ENCODE assay signal across 15 mouse cellular contexts in genomic region chr10:10456991-10457390, GRCm38 (mm10). TPM values are rescaled to one million over a fixed set of nuclear protein-coding genes. Genes with fewer than 3 reads are reported as not detected.
A peak's percentile ranks its signal among the peaks of the same experiment; 100 is the strongest.
DNase-seq lines count a peak whose midpoint lies in the region; ATAC-seq lines count a peak whose summit lies in the region.
"Had no signal": no experiment of that assay in that cellular context is flagged by ENCODE, and none has a peak within 500 bp of the region (broad histone marks: within the 10 kb centered on the region; RNA-seq: fewer than 3 reads in every experiment).

No protein-coding gene starts in this region.

- peak overlapping the region; percentile 28 for H3K4me3 ChIP-seq in megakaryocyte, embryonic 14.5 days (replicated peaks)
- no peak overlapping the region for H3K4me3 ChIP-seq in forebrain, embryonic 13.5 days
- H3K4me3 ChIP-seq: embryonic facial prominence, embryonic 10.5 days; forebrain, embryonic 10.5 days; hindbrain, embryonic 10.5 days; limb, embryonic 12.5 days had no signal

- no peaks in the 10 kb centered on the region for H3K9me3 ChIP-seq in megakaryocyte, embryonic 14.5 days
- no peaks in the 10 kb centered on the region for H3K9me3 ChIP-seq in forebrain, embryonic 13.5 days (replicated peaks)
- H3K9me3 ChIP-seq: forebrain, embryonic 10.5 days; hindbrain, embryonic 10.5 days; limb, embryonic 12.5 days had no signal

- DNase-seq in heart, adult 9 months (ENCODE audit: low spot score in 2 of 2): peak; percentile 39 to 42
- DNase-seq in heart, postnatal 25 days (ENCODE audit: low spot score): no peak
- peak; percentile 49 for DNase-seq in adipocyte (ENCODE audit: low spot score)
- DNase-seq in c-Kit-positive CD71-positive TER-119-positive erythroid progenitor cells, embryonic 14.5 days (ENCODE audit: low spot score): no peak
- DNase-seq: kidney, adult 18-20 months; midbrain, embryonic 14.5 days had no signal

- intact Hi-C loops in heart, postnatal 25 days (cut with DNase I): no loop called here

- H3K4me2 ChIP-seq in forebrain, embryonic 13.5 days: no peak overlapping the region
- H3K4me2 ChIP-seq: limb, embryonic 12.5 days had no signal

- H3K27ac ChIP-seq in forebrain, embryonic 13.5 days: no peak overlapping the region
- H3K27ac ChIP-seq: embryonic facial prominence, embryonic 10.5 days; forebrain, embryonic 10.5 days; hindbrain, embryonic 10.5 days; limb, embryonic 12.5 days had no signal

- H3K4me1 ChIP-seq in megakaryocyte, embryonic 14.5 days: peaks cover 19% of the 10 kb centered on the region
- H3K4me1 ChIP-seq in forebrain, embryonic 13.5 days: no peaks in the 10 kb centered on the region
- H3K4me1 ChIP-seq: embryonic facial prominence, embryonic 10.5 days; hindbrain, embryonic 10.5 days; limb, embryonic 12.5 days had no signal

- no peaks in the 10 kb centered on the region for H3K27me3 ChIP-seq in megakaryocyte, embryonic 14.5 days (replicated peaks)
- H3K27me3 ChIP-seq in forebrain, embryonic 13.5 days: no peaks in the 10 kb centered on the region
- H3K27me3 ChIP-seq: CH12.LX; limb, embryonic 12.5 days had no signal

- WGBS in forebrain, embryonic 13.5 days: 92% methylated on average over 5 of the region's 5 CpGs

- no peak overlapping the region for H3K9ac ChIP-seq in forebrain, embryonic 13.5 days
- H3K9ac ChIP-seq: limb, embryonic 12.5 days had no signal

- no peaks in the 10 kb centered on the region for H3K36me3 ChIP-seq in megakaryocyte, embryonic 14.5 days (replicated peaks; ENCODE audit: low read length)
- H3K36me3 ChIP-seq in forebrain, embryonic 13.5 days (ENCODE audit: poor library complexity, severe bottlenecking): no peaks in the 10 kb centered on the region
- H3K36me3 ChIP-seq: embryonic facial prominence, embryonic 10.5 days; forebrain, embryonic 10.5 days; hindbrain, embryonic 10.5 days; limb, embryonic 12.5 days had no signal

- ATAC-seq in hematopoietic stem cell, adult 5-6 weeks (replicated peaks in 1 of 2; ENCODE audit: insufficient read depth in 1 of 2, low FRiP score in 2 of 2, low TSS enrichment in 1 of 2, low read depth in 1 of 2, poor library complexity in 2 of 2, severe bottlenecking in 2 of 2): peak; percentile 88 to 90; a peak in 3 of 4 replicates
- ATAC-seq in forebrain, embryonic 13.5 days: no peak

RNA-seq across cellular contexts. Expression of gene Adgb, which starts 15.1 kb away (rescaled TPM):
- total RNA-seq in heart, postnatal 25 days (2021): under 1 TPM in 1 of 2 experiments, not detected in 1; 0.08 TPM
- not detected in 2 replicates for total RNA-seq in hematopoietic stem cell, adult 5-6 weeks (2017)
- polyA plus RNA-seq in megakaryocyte, embryonic 14.5 days (2012; ENCODE audit: insufficient read depth, low replicate concordance): 0.13 TPM in 1 of 2 replicates, not detected in the other
- polyA plus RNA-seq in forebrain, embryonic 13.5 days (2015; fragmentation: Nextera tagmentation; extraction: Ambion mirVana): 0.09 and 0.11 TPM in 2 replicates
- total RNA-seq: CH12.LX; gastrocnemius, adult 8-10 months had no signal

Comparison
In these comparisons a context has a peak if more than half of its experiments do, and no peak if none do; other contexts are left out.
1. DNase-seq: peak in heart, adult 9 months (2 of 2) and adipocyte (single experiment); none in heart, postnatal 25 days (single experiment) and c-Kit-positive CD71-positive TER-119-positive erythroid progenitor cells, embryonic 14.5 days (single experiment).